Mouse (Mus musculus) CH12.LX (cell line): ENCODE data around the gene Tspan14. TPM values are rescaled to one million over a fixed set of nuclear protein-coding genes. Genes with fewer than 3 reads are reported as not detected.

Experiments
- DNase-seq: peaks from one replicate; pipeline ENCODE4 v3.0.0-alpha.2; 2013; ENCODE audit errors: extremely low read depth
- H3K27ac ChIP-seq: 2 replicates; pipeline ENCODE4 v1.5.1; 2012; ENCODE audit warnings: low read depth, mild to moderate bottlenecking, control low read depth, moderate library complexity; ENCODE audit not compliant: insufficient read depth
- H3K27me3 ChIP-seq: replicated peaks from 2 replicates; pipeline ENCODE3; 2012; ENCODE audit warnings: inconsistent platforms
- H3K36me3 ChIP-seq, 2 experiments: replicated peaks in 1 of 2; 2 replicates each; pipeline versions ENCODE3 to v1.6.1; 2012; ENCODE audit warnings: inconsistent platforms in 1 of 2, low read length in 1 of 2, mild to moderate bottlenecking in 1 of 2, mixed read lengths in 1 of 2, moderate library complexity in 1 of 2; ENCODE audit not compliant: control insufficient read depth in 1 of 2, insufficient read depth in 1 of 2
- H3K4me1 ChIP-seq, 2 experiments: 2 replicates each; pipeline ENCODE4 v1.6.1; 2012; ENCODE audit warnings: inconsistent platforms in 1 of 2, moderate library complexity in 1 of 2; ENCODE audit not compliant: insufficient read depth in 2 of 2, control insufficient read depth in 1 of 2
- H3K4me2 ChIP-seq: 2 replicates; pipeline ENCODE4 v1.6.1; 2012; ENCODE audit warnings: low read depth, mild to moderate bottlenecking, control low read depth; ENCODE audit not compliant: poor library complexity, insufficient read depth, severe bottlenecking
- H3K4me3 ChIP-seq, 3 experiments: fragments of 150-350 bp in 1 of 3; sonication (generic) in 1 of 3; replicated peaks in 1 of 3; 2 replicates each; pipeline versions ENCODE3 to v1.5.1; 2011 to 2012; ENCODE audit warnings: low read depth in 2 of 3, low read length in 2 of 3, mild to moderate bottlenecking in 2 of 3, moderate library complexity in 2 of 3, control low read depth in 1 of 3, improper control_type of control experiment in 1 of 3, inconsistent platforms in 1 of 3, mixed read lengths in 1 of 3; ENCODE audit not compliant: poor library complexity in 1 of 3
- H3K79me2 ChIP-seq: replicated peaks from 2 replicates; pipeline ENCODE4 v1.6.1; 2012; ENCODE audit warnings: mild to moderate bottlenecking, moderate library complexity; ENCODE audit not compliant: control insufficient read depth, poor library complexity, insufficient read depth, severe bottlenecking; ENCODE audit errors: extremely low read depth
- H3K9ac ChIP-seq: 2 replicates; pipeline ENCODE4 v1.6.1; 2012; ENCODE audit warnings: low read depth, mild to moderate bottlenecking, control low read depth, moderate library complexity; ENCODE audit not compliant: insufficient read depth
- H3K9me3 ChIP-seq: replicated peaks from 2 replicates; pipeline ENCODE3; 2012; ENCODE audit warnings: low read length, inconsistent platforms, mixed read lengths
- BHLHE40 ChIP-seq: IDR thresholded peaks from 2 replicates; pipeline ENCODE4 v1.6.1; 2011; ENCODE audit warnings: mild to moderate bottlenecking, low read depth, low read length, improper control_type of control experiment
- EP300 ChIP-seq: IDR thresholded peaks from 2 replicates; pipeline ENCODE4 v1.6.1; 2011; ENCODE audit warnings: low read length, improper control_type of control experiment
- ETS1 ChIP-seq: conservative IDR thresholded peaks from 2 replicates; pipeline ENCODE4 v1.6.1; 2012; ENCODE audit warnings: low read depth, mild to moderate bottlenecking, inconsistent platforms, low read length, improper control_type of control experiment, moderate library complexity
- HCFC1 ChIP-seq: IDR thresholded peaks from 2 replicates; pipeline ENCODE4 v1.6.1; 2012; ENCODE audit warnings: low read depth, mild to moderate bottlenecking, inconsistent platforms, low read length, improper control_type of control experiment
- IRF4 ChIP-seq: IDR thresholded peaks from 2 replicates; pipeline ENCODE4 v1.6.1; 2014; ENCODE audit warnings: low read depth, mild to moderate bottlenecking, inconsistent platforms, low read length, improper control_type of control experiment
- MYC ChIP-seq: IDR thresholded peaks from 2 replicates; pipeline ENCODE4 v1.6.1; 2011; ENCODE audit warnings: low read depth, mild to moderate bottlenecking, improper control_type of control experiment, low read length
- NRF1 ChIP-seq: IDR thresholded peaks from 2 replicates; pipeline ENCODE4 v1.6.1; 2014; ENCODE audit warnings: low read depth, mild to moderate bottlenecking, inconsistent platforms, low read length, improper control_type of control experiment, moderate library complexity
- PAX5 ChIP-seq: IDR thresholded peaks from 2 replicates; pipeline ENCODE4 v1.6.1; 2012; ENCODE audit warnings: low read length, inconsistent platforms, mixed read lengths
- RCOR1 ChIP-seq: conservative IDR thresholded peaks from 2 replicates; pipeline ENCODE4 v1.6.1; 2012; ENCODE audit warnings: low read depth, mild to moderate bottlenecking, inconsistent platforms, low read length, improper control_type of control experiment
- TCF12 ChIP-seq: IDR thresholded peaks from 2 replicates; pipeline ENCODE4 v1.6.1; 2014; ENCODE audit warnings: low read depth, mild to moderate bottlenecking, inconsistent platforms, low read length, improper control_type of control experiment
- UBTF ChIP-seq: IDR thresholded peaks from 2 replicates; pipeline ENCODE4 v1.6.1; 2012; ENCODE audit warnings: low read depth, mild to moderate bottlenecking, inconsistent platforms, low read length, improper control_type of control experiment, moderate library complexity
- ZKSCAN1 ChIP-seq: IDR thresholded peaks from 2 replicates; pipeline ENCODE4 v1.6.1; 2012; ENCODE audit warnings: low read depth, inconsistent platforms, low read length, improper control_type of control experiment, borderline replicate concordance
- dilution Hi-C: fragments of 300-500 bp; cut with MboI; formaldehyde crosslinking; loops from 2 replicates; pipeline ENCODE4 v1.14.3; 2020; ENCODE audit warnings: low sequenced_read_pairs; ENCODE audit not compliant: extremely low pct_unique_long_range_greater_than_20kb, extremely low pct_ligation_motif_present
- in situ Hi-C: fragments of 300-500 bp; cut with MboI; formaldehyde crosslinking; loops from 3 replicates; pipeline ENCODE4 v1.14.3; 2019; ENCODE audit warnings: low sequenced_read_pairs, low pct_ligation_motif_present, low pct_unique_long_range_greater_than_20kb, mixed read lengths
- polyA plus RNA-seq: library from polyadenylated mRNA; unstranded; fragments of >175 nt; gene quantifications from 2 replicates; pipeline ENCODE4 v1.2.1, GENCODE M21; 2012; ENCODE audit warnings: low read depth; ENCODE audit not compliant: insufficient read length
- total RNA-seq, 2 experiments: library from RNA; depleted of rRNA; stranded (reverse); fragments of 300-350 nt in 1 of 2; fragments of >200 nt in 1 of 2; gene quantifications; 2 replicates each; pipeline ENCODE4 v1.2.3; 2012 to 2014

Gene Tspan14
- total and polyA plus RNA-seq, 3 experiments = 11.6 to 19.1 (median 14.9) TPM

- Histone ChIP-seq H3K36me3 (peaks cover 0 to 53% of the 10 kb centered on the region in 2 experiments), H3K9me3 (no peaks in the 10 kb centered on the region), H3K27ac (no peak overlapping the region), H3K27me3 (no peaks in the 10 kb centered on the region), H3K9ac (no peak overlapping the region), H3K4me2 (no peak overlapping the region), H3K4me1 (peaks cover 25 to 72% of the 10 kb centered on the region in 2 experiments), H3K4me3 (no peak overlapping the region), H3K79me2 (peaks cover 15% of the 10 kb centered on the region)
- in situ Hi-C loops (no loop called here), dilution Hi-C loops (no loop called here)
- no peak for DNase-seq
- 0 out of 2 replicates have a peak, but pooled peaks have one; percentile 10 for TF ChIP-seq EP300
- TF ChIP-seq RCOR1 = no peak
- TF ChIP-seq, all 38 proteins: peak for 1
Observed at GRCm38 (mm10) chr14:40938380-40938987, 28.1 kb downstream of the Tspan14 start.

DNA sequence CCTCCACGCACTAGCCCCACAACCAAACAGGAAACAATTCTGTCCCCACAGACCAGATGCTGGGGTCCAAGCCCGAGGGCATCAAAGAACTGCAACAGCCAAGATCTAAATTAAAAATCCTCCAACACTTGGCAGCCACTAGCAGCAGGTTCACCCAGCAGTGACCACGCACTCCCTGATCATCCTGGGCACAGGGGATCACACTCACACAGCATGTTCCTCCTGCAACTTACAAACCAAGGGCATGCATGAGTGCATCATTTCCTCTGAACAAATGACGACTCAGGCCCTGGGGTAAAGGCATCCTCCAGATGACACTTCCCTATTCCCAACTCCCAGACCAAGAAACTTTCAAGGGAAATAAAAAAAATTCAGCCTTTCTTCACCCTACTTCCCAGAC, 29.6 kb downstream of the Tspan14 start:
- no peak overlapping the region for H3K27ac ChIP-seq
- no peak for DNase-seq

GRCm38 (mm10) chr14:40935481-40935880, 31.1 kb downstream of the Tspan14 start:
- H3K79me2 ChIP-seq = peaks cover 11% of the 10 kb centered on the region
- H3K9me3 ChIP-seq = no peaks in the 10 kb centered on the region
- no peak for DNase-seq
- H3K4me3 ChIP-seq = no peak overlapping the region
- H3K9ac ChIP-seq = no peak overlapping the region
- in situ Hi-C loops (no loop called here), dilution Hi-C loops (no loop called here)
- peaks cover 2 to 61% of the 10 kb centered on the region in 2 experiments for H3K36me3 ChIP-seq
- H3K27ac ChIP-seq = no peak overlapping the region
- H3K4me1 ChIP-seq = peaks cover 38 to 95% of the 10 kb centered on the region in 2 experiments
- no peaks in the 10 kb centered on the region for H3K27me3 ChIP-seq
- TF ChIP-seq UBTF (no peak), HCFC1 (no peak), BHLHE40 (no peak), ZKSCAN1 (no peak), IRF4 (no peak), PAX5 (no peak), MYC (no peak)
- TF ChIP-seq, all 38 proteins: peak for 0
- H3K4me2 ChIP-seq = no peak overlapping the region

More for the DNA sequence above, 29.6 kb downstream of the Tspan14 start:
- TF ChIP-seq ETS1 = peak; percentile 41; the same call in 1 of the 2 replicates
- TF ChIP-seq BHLHE40 = peak; percentile 47
- peak; percentile 30; the same call in 1 of the 2 replicates for TF ChIP-seq EP300
- TF ChIP-seq NRF1 = no peak
- TF ChIP-seq TCF12 = no peak
- TF ChIP-seq, all 38 proteins: peak for 3
- in situ Hi-C loops = no loop called here
- Histone ChIP-seq H3K4me2 (no peak overlapping the region), H3K79me2 (peaks cover 11% of the 10 kb centered on the region), H3K4me3 (no peak overlapping the region), H3K36me3 (peaks cover 0 to 56% of the 10 kb centered on the region in 2 experiments), H3K9ac (no peak overlapping the region), H3K27me3 (no peaks in the 10 kb centered on the region), H3K4me1 (peaks cover 28 to 85% of the 10 kb centered on the region in 2 experiments), H3K9me3 (no peaks in the 10 kb centered on the region)
- dilution Hi-C loops = no loop called here
